Mouse (Mus musculus) olfactory bulb, adult 2 months (tissue): Measurements from ENCODE around the gene Btnl2.

Experiments used
- CTCF ChIP-seq: fragments of 200-500 bp; IDR thresholded peaks from 2 replicates; pipeline ENCODE4 v1.5.1; 2012; ENCODE audit warnings: low read depth, mild to moderate bottlenecking, low read length, moderate library complexity; ENCODE audit not compliant: insufficient read depth
- POLR2A ChIP-seq: fragments of 200-500 bp; IDR thresholded peaks from 2 replicates; pipeline ENCODE4 v1.6.1; 2012; ENCODE audit warnings: mild to moderate bottlenecking, low read depth, low read length, moderate library complexity; ENCODE audit not compliant: insufficient read depth

GRCm38 (mm10) chr17:34365031-34365430, 10.4 kb downstream of the Btnl2 start:
- TF ChIP-seq POLR2A (no peak), CTCF (no peak)
